Mouse (Mus musculus): ENCODE measurements around the gene P2rx5. TPM values are rescaled to one million over a fixed set of nuclear protein-coding genes. Genes with fewer than 3 reads are reported as not detected.

The P2rx5 gene
- polyA plus RNA-seq (2015; fragmentation: Nextera tagmentation; extraction: Ambion mirVana) = 0.36 and 0.65 TPM in 2 replicates

GRCm38 (mm10) chr11:73159957-73160810, at the start of gene P2rx5:
Gene P2rx5 (plus strand): TSS chr11:73160421.
- ATAC-seq (ENCODE audit: insufficient read depth, low FRiP score) = peak; percentile 71
- Histone ChIP-seq H3K27me3 (ENCODE audit: control insufficient read depth, insufficient read depth, low read length) (peaks cover 11% of the 10 kb centered on the region), H3K4me3 (replicated peaks; ENCODE audit: low read length) (peak within 1 kb of the TSS; percentile 49), H3K9me3 (replicated peaks; ENCODE audit: control insufficient read depth, low read length) (no peaks in the 10 kb centered on the region), H3K27ac (ENCODE audit: low read length) (no peak within 1 kb of the TSS), H3K4me1 (ENCODE audit: control insufficient read depth, insufficient read depth, low read length) (peaks cover 3% of the 10 kb centered on the region; the same call in 1 of the 2 replicates), H3K4me2 (ENCODE audit: low read depth, low read length) (peak within 1 kb of the TSS; percentile 83), H3K36me3 (ENCODE audit: control insufficient read depth, insufficient read depth, low read length) (no peaks in the 10 kb centered on the region), H3K9ac (ENCODE audit: low read length) (peak within 1 kb of the TSS; percentile 69)
- 2% methylated on average over 43 of the region's 49 CpGs for WGBS

GRCm38 (mm10) chr11:73111414-73111813, 48.8 kb upstream of the P2rx5 start:
- H3K9me3 ChIP-seq (replicated peaks; ENCODE audit: control insufficient read depth, low read length) = no peaks in the 10 kb centered on the region
- WGBS = 66% methylated on average over 6 of the region's 6 CpGs
- ATAC-seq (ENCODE audit: insufficient read depth, low FRiP score) = no peak
- H3K4me3 ChIP-seq (replicated peaks; ENCODE audit: low read length) = no peak overlapping the region
- no peak overlapping the region for H3K9ac ChIP-seq (ENCODE audit: low read length)
- H3K4me2 ChIP-seq (ENCODE audit: low read depth, low read length) = no peak overlapping the region
- H3K4me1 ChIP-seq (ENCODE audit: control insufficient read depth, insufficient read depth, low read length) = no peaks in the 10 kb centered on the region
- H3K27me3 ChIP-seq (ENCODE audit: control insufficient read depth, insufficient read depth, low read length) = no peaks in the 10 kb centered on the region
- no peaks in the 10 kb centered on the region for H3K36me3 ChIP-seq (ENCODE audit: control insufficient read depth, insufficient read depth, low read length)
- H3K27ac ChIP-seq (ENCODE audit: low read length) = no peak overlapping the region

- H3K27me3 ChIP-seq (ENCODE audit: control insufficient read depth, insufficient read depth, low read length) = no peaks in the 10 kb centered on the region
- no peak for ATAC-seq (ENCODE audit: insufficient read depth, low FRiP score)
- H3K9ac ChIP-seq (ENCODE audit: low read length) = no peak overlapping the region
- H3K4me1 ChIP-seq (ENCODE audit: control insufficient read depth, insufficient read depth, low read length) = no peaks in the 10 kb centered on the region
- H3K9me3 ChIP-seq (replicated peaks; ENCODE audit: control insufficient read depth, low read length) = no peaks in the 10 kb centered on the region
- WGBS = 83% methylated on average over 6 of the region's 6 CpGs
- no peak overlapping the region for H3K4me2 ChIP-seq (ENCODE audit: low read depth, low read length)
- no peak overlapping the region for H3K4me3 ChIP-seq (replicated peaks; ENCODE audit: low read length)
- no peaks in the 10 kb centered on the region for H3K36me3 ChIP-seq (ENCODE audit: control insufficient read depth, insufficient read depth, low read length)
- no peak overlapping the region for H3K27ac ChIP-seq (ENCODE audit: low read length)
These were observed 33.7 kb upstream of the P2rx5 start for GRCm38 (mm10) chr11:73126495-73126894.

GRCm38 (mm10) chr11:73131020-73131419, 29.2 kb upstream of the P2rx5 start:
- Histone ChIP-seq H3K4me3 (replicated peaks; ENCODE audit: low read length) (no peak overlapping the region), H3K4me1 (ENCODE audit: control insufficient read depth, insufficient read depth, low read length) (peaks cover 8% of the 10 kb centered on the region), H3K27me3 (ENCODE audit: control insufficient read depth, insufficient read depth, low read length) (no peaks in the 10 kb centered on the region), H3K4me2 (ENCODE audit: low read depth, low read length) (no peak overlapping the region), H3K9me3 (replicated peaks; ENCODE audit: control insufficient read depth, low read length) (no peaks in the 10 kb centered on the region), H3K36me3 (ENCODE audit: control insufficient read depth, insufficient read depth, low read length) (no peaks in the 10 kb centered on the region), H3K9ac (ENCODE audit: low read length) (no peak overlapping the region), H3K27ac (ENCODE audit: low read length) (no peak overlapping the region)
- no peak for ATAC-seq (ENCODE audit: insufficient read depth, low FRiP score)
- WGBS = 67% methylated on average over 7 of the region's 7 CpGs

- H3K4me2 ChIP-seq (ENCODE audit: low read depth, low read length) = no peak overlapping the region
- no peaks in the 10 kb centered on the region for H3K36me3 ChIP-seq (ENCODE audit: control insufficient read depth, insufficient read depth, low read length)
- no peaks in the 10 kb centered on the region for H3K27me3 ChIP-seq (ENCODE audit: control insufficient read depth, insufficient read depth, low read length)
- no peak overlapping the region for H3K9ac ChIP-seq (ENCODE audit: low read length)
- no peak for ATAC-seq (ENCODE audit: insufficient read depth, low FRiP score)
- 92% methylated on average over 6 of the region's 6 CpGs for WGBS
- no peaks in the 10 kb centered on the region for H3K9me3 ChIP-seq (replicated peaks; ENCODE audit: control insufficient read depth, low read length)
- no peak overlapping the region for H3K27ac ChIP-seq (ENCODE audit: low read length)
- peaks cover 18% of the 10 kb centered on the region for H3K4me1 ChIP-seq (ENCODE audit: control insufficient read depth, insufficient read depth, low read length)
- no peak overlapping the region for H3K4me3 ChIP-seq (replicated peaks; ENCODE audit: low read length)
These were observed 27.2 kb upstream of the P2rx5 start for GRCm38 (mm10) chr11:73132999-73133398.

GRCm38 (mm10) chr11:73134222-73134621, 26.0 kb upstream of the P2rx5 start:
- WGBS = 79% methylated on average over 5 of the region's 5 CpGs
- Histone ChIP-seq H3K9me3 (replicated peaks; ENCODE audit: control insufficient read depth, low read length) (no peaks in the 10 kb centered on the region), H3K36me3 (ENCODE audit: control insufficient read depth, insufficient read depth, low read length) (no peaks in the 10 kb centered on the region), H3K27ac (ENCODE audit: low read length) (no peak overlapping the region), H3K4me1 (ENCODE audit: control insufficient read depth, insufficient read depth, low read length) (peaks cover 18% of the 10 kb centered on the region), H3K4me3 (replicated peaks; ENCODE audit: low read length) (no peak overlapping the region), H3K27me3 (ENCODE audit: control insufficient read depth, insufficient read depth, low read length) (no peaks in the 10 kb centered on the region), H3K4me2 (ENCODE audit: low read depth, low read length) (no peak overlapping the region), H3K9ac (ENCODE audit: low read length) (no peak overlapping the region)
- ATAC-seq (ENCODE audit: insufficient read depth, low FRiP score) = no peak

GRCm38 (mm10) chr11:73136587-73136986, 23.6 kb upstream of the P2rx5 start:
- Histone ChIP-seq H3K9ac (ENCODE audit: low read length) (peak overlapping the region; percentile 85), H3K9me3 (replicated peaks; ENCODE audit: control insufficient read depth, low read length) (no peaks in the 10 kb centered on the region), H3K36me3 (ENCODE audit: control insufficient read depth, insufficient read depth, low read length) (no peaks in the 10 kb centered on the region), H3K4me3 (replicated peaks; ENCODE audit: low read length) (peak overlapping the region; percentile 91), H3K27ac (ENCODE audit: low read length) (no peak overlapping the region), H3K4me1 (ENCODE audit: control insufficient read depth, insufficient read depth, low read length) (peaks cover 18% of the 10 kb centered on the region), H3K27me3 (ENCODE audit: control insufficient read depth, insufficient read depth, low read length) (no peaks in the 10 kb centered on the region), H3K4me2 (ENCODE audit: low read depth, low read length) (peak overlapping the region; percentile 70)
- no peak for ATAC-seq (ENCODE audit: insufficient read depth, low FRiP score)
- 68% methylated on average over 6 of the region's 6 CpGs for WGBS

- H3K4me3 ChIP-seq (replicated peaks; ENCODE audit: low read length) = peak overlapping the region; percentile 91
- H3K27ac ChIP-seq (ENCODE audit: low read length) = no peak overlapping the region
- H3K9me3 ChIP-seq (replicated peaks; ENCODE audit: control insufficient read depth, low read length) = no peaks in the 10 kb centered on the region
- no peak for ATAC-seq (ENCODE audit: insufficient read depth, low FRiP score)
- H3K9ac ChIP-seq (ENCODE audit: low read length) = peak overlapping the region; percentile 85
- H3K4me1 ChIP-seq (ENCODE audit: control insufficient read depth, insufficient read depth, low read length) = peaks cover 18% of the 10 kb centered on the region
- 13% methylated on average over 11 of the region's 11 CpGs for WGBS
- no peaks in the 10 kb centered on the region for H3K36me3 ChIP-seq (ENCODE audit: control insufficient read depth, insufficient read depth, low read length)
- H3K4me2 ChIP-seq (ENCODE audit: low read depth, low read length) = peak overlapping the region; percentile 70
- no peaks in the 10 kb centered on the region for H3K27me3 ChIP-seq (ENCODE audit: control insufficient read depth, insufficient read depth, low read length)
These were observed 23.1 kb upstream of the P2rx5 start for GRCm38 (mm10) chr11:73137116-73137515.

GRCm38 (mm10) chr11:73137591-73138501, 22.4 kb upstream of the P2rx5 start, which contains the start of gene Haspin:
Gene Haspin (minus strand): TSS chr11:73138294.
- Histone ChIP-seq H3K9ac (ENCODE audit: low read length) (peak within 1 kb of the TSS; percentile 85), H3K27ac (ENCODE audit: low read length) (no peak within 1 kb of the TSS), H3K9me3 (replicated peaks; ENCODE audit: control insufficient read depth, low read length) (no peaks in the 10 kb centered on the region), H3K36me3 (ENCODE audit: control insufficient read depth, insufficient read depth, low read length) (no peaks in the 10 kb centered on the region), H3K4me1 (ENCODE audit: control insufficient read depth, insufficient read depth, low read length) (peaks cover 18% of the 10 kb centered on the region), H3K27me3 (ENCODE audit: control insufficient read depth, insufficient read depth, low read length) (no peaks in the 10 kb centered on the region), H3K4me3 (replicated peaks; ENCODE audit: low read length) (peak within 1 kb of the TSS; percentile 91), H3K4me2 (ENCODE audit: low read depth, low read length) (peak within 1 kb of the TSS; percentile 70)
- WGBS = under 1% methylated on average over 84 of the region's 84 CpGs
- ATAC-seq (ENCODE audit: insufficient read depth, low FRiP score) = peak; percentile 92

Measured in stomach, embryonic 16.5 days (tissue).